In the genomic region with DNA sequence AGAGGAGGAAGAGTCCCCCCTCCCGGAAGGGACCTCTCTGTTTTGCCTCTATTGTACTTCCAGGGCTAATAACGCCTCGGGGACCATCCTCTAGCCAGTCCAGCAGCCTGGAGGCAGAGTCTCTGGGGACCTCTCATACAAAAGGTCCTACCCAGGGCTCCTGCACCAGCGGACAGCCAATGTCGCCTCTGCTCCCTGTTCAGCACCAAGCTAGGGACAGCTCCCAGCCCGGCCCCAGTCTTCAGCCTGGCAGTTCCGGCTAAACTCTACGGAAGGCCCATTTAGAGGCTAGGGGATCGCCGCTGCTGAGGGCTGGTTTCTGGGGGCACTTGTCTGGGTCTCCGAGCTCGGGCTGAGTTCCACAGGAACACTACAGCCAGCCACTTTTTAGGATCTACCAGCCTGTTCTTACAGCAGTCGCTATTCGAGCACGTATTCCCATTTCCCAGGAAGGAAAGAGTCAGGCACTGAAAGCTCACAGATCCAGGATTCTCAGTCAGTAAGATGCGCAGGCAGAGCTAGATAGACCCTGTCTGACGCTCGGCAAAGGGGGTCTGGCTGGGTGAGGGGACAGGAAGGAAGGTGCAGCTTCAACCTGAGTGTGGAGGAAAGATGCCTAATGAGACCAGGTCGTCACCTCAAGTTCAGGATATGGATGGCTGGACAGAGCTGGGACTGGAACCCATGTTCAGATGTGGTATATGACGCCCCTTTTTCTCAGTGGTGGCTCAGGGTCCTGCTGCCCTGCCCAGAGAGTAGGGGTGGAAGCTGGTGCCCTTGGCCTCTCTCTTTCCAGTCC, we compare ENCODE assay signal across 8 mouse cellular contexts. TPM values are rescaled to one million over a fixed set of nuclear protein-coding genes. Genes with fewer than 3 reads are reported as not detected.
DNase-seq lines count a peak whose midpoint lies in the region; ATAC-seq and TF ChIP-seq lines count a peak whose summit lies in the region.

No protein-coding gene starts in this region.

- no peak overlapping the region for H3K27ac ChIP-seq in forebrain, embryonic 15.5 days (replicated peaks)
- H3K27ac ChIP-seq in hindbrain, embryonic 16.5 days (ENCODE audit: low read depth, low read length) = no peak overlapping the region
- H3K27ac ChIP-seq in liver, postnatal 0 days (ENCODE audit: low read depth) = no peak overlapping the region
- no peak overlapping the region for H3K27ac ChIP-seq in cerebellum, adult 2 months (ENCODE audit: insufficient read depth, low read length)

- WGBS in forebrain, embryonic 15.5 days = under 1% methylated on average over 20 of the region's 20 CpGs
- 3% methylated on average over 19 of the region's 20 CpGs for WGBS in hindbrain, embryonic 16.5 days
- WGBS in liver, postnatal 0 days (ENCODE audit: insufficient replicate concordance) = 4% methylated on average over 20 of the region's 20 CpGs
- WGBS in cerebellum, adult 2 months = 15% methylated on average over 20 of the region's 20 CpGs

- DNase-seq in 3T3-L1 (ENCODE audit: low read depth, low spot score) = peak; percentile 57
- DNase-seq in R1 (ENCODE audit: low read depth, low spot score) = peak; percentile 79
- peak; percentile 81 for DNase-seq in liver, postnatal 0 days
- peak; percentile 86 for DNase-seq in retina, postnatal 1 day
- DNase-seq in cerebellum, adult 2 months = no peak
- no peak for DNase-seq in layer of hippocampus, adult 11-12 months (ENCODE audit: low spot score)

- no peaks in the 10 kb centered on the region for H3K36me3 ChIP-seq in forebrain, embryonic 15.5 days
- no peaks in the 10 kb centered on the region for H3K36me3 ChIP-seq in hindbrain, embryonic 16.5 days (ENCODE audit: control insufficient read depth, insufficient read depth, low read length)
- H3K36me3 ChIP-seq in liver, postnatal 0 days (replicated peaks; ENCODE audit: insufficient read depth, low read length) = no peaks in the 10 kb centered on the region

- no peak overlapping the region for H3K4me3 ChIP-seq in forebrain, embryonic 15.5 days
- peak overlapping the region; percentile 22 for H3K4me3 ChIP-seq in hindbrain, embryonic 16.5 days (ENCODE audit: low read length)
- no peak overlapping the region for H3K4me3 ChIP-seq in liver, postnatal 0 days (ENCODE audit: low read depth, low read length)
- no peak overlapping the region for H3K4me3 ChIP-seq in cerebellum, adult 2 months (replicated peaks; ENCODE audit: insufficient read depth, low read depth, low read length)

- no peak for TF ChIP-seq EP300 in liver, postnatal 0 days (IDR thresholded peaks at IDR 0.05; ENCODE audit: low read depth)

- peaks cover 96% of the 10 kb centered on the region for H3K27me3 ChIP-seq in forebrain, embryonic 15.5 days
- peaks cover 61% of the 10 kb centered on the region for H3K27me3 ChIP-seq in hindbrain, embryonic 16.5 days (replicated peaks; ENCODE audit: control insufficient read depth, insufficient read depth, low read length)
- H3K27me3 ChIP-seq in liver, postnatal 0 days (ENCODE audit: insufficient read depth, low read length) = peaks cover 77% of the 10 kb centered on the region
- peaks cover 12% of the 10 kb centered on the region; the same call in 1 of the 2 replicates for H3K27me3 ChIP-seq in cerebellum, adult 2 months (ENCODE audit: control insufficient read depth, insufficient read depth, low read length)

- no peaks in the 10 kb centered on the region for H3K9me3 ChIP-seq in forebrain, embryonic 15.5 days
- H3K9me3 ChIP-seq in hindbrain, embryonic 16.5 days (ENCODE audit: control insufficient read depth, low read length) = no peaks in the 10 kb centered on the region
- H3K9me3 ChIP-seq in liver, postnatal 0 days (ENCODE audit: low read length) = no peaks in the 10 kb centered on the region

- H3K4me1 ChIP-seq in forebrain, embryonic 15.5 days = peaks cover 44% of the 10 kb centered on the region
- H3K4me1 ChIP-seq in hindbrain, embryonic 16.5 days (ENCODE audit: control insufficient read depth, insufficient read depth, low read depth, low read length) = peaks cover 16% of the 10 kb centered on the region
- H3K4me1 ChIP-seq in liver, postnatal 0 days (ENCODE audit: insufficient read depth) = peaks cover 3% of the 10 kb centered on the region
- no peaks in the 10 kb centered on the region for H3K4me1 ChIP-seq in cerebellum, adult 2 months (ENCODE audit: control insufficient read depth, insufficient read depth, low read length)

- no peak overlapping the region for H3K4me2 ChIP-seq in forebrain, embryonic 15.5 days (replicated peaks)
- peak overlapping the region; percentile 69 for H3K4me2 ChIP-seq in hindbrain, embryonic 16.5 days (ENCODE audit: low read length)
- H3K4me2 ChIP-seq in liver, postnatal 0 days (ENCODE audit: low read depth, low read length) = no peak overlapping the region

- H3K9ac ChIP-seq in forebrain, embryonic 15.5 days (replicated peaks) = no peak overlapping the region
- peak overlapping the region; percentile 27; the same call in 1 of the 2 replicates for H3K9ac ChIP-seq in hindbrain, embryonic 16.5 days (ENCODE audit: low read depth, low read length)
- no peak overlapping the region for H3K9ac ChIP-seq in liver, postnatal 0 days (replicated peaks)

- no peak for TF ChIP-seq CTCF in liver, postnatal 0 days (IDR thresholded peaks at IDR 0.05; ENCODE audit: low read depth)
- TF ChIP-seq CTCF in cerebellum, adult 2 months (IDR thresholded peaks at IDR 0.05; ENCODE audit: borderline replicate concordance, insufficient read depth, low read depth, low read length) = no peak

- no peak for TF ChIP-seq POLR2A in cerebellum, adult 2 months (IDR thresholded peaks at IDR 0.05; ENCODE audit: borderline replicate concordance, insufficient read depth, low read length)

- 0 out of 2 replicates have a peak, but pooled peaks have one; percentile 19 for ATAC-seq in forebrain, embryonic 15.5 days (replicated peaks)
- no peak; the same call in 1 of the 2 replicates for ATAC-seq in hindbrain, embryonic 16.5 days
- no peak for ATAC-seq in liver, postnatal 0 days

RNA-seq across cellular contexts. Expression of a gene that starts 2.5 kb away (rescaled TPM):
- polyA plus RNA-seq in forebrain, embryonic 15.5 days (2015; fragmentation: Nextera tagmentation; extraction: Ambion mirVana) = 0.36 and 0.61 TPM in 2 replicates
- polyA plus RNA-seq in hindbrain, embryonic 16.5 days (2015; fragmentation: Nextera tagmentation; extraction: Ambion mirVana) = 10.8 and 11.8 TPM in 2 replicates
- polyA plus RNA-seq in liver, postnatal 0 days (2015; fragmentation: Nextera tagmentation; extraction: Ambion mirVana) = not detected in 2 replicates
- 7.1 and 9.2 TPM in 2 replicates for polyA plus RNA-seq in cerebellum, adult 2 months (2012; rRNA removed)

Comparison
In these comparisons a context has a peak if more than half of its experiments do, and no peak if none do; other contexts are left out.
1. DNase-seq: peak in 3T3-L1 (single experiment), R1 (single experiment), liver, postnatal 0 days (single experiment) and retina, postnatal 1 day (single experiment); none in cerebellum, adult 2 months (0 of 2) and layer of hippocampus, adult 11-12 months (single experiment).